Mouse (Mus musculus) 416B (cell line): ENCODE measurements around the gene Slc24a4.

Source experiments
- DNase-seq: peaks from one replicate; pipeline ENCODE4 v3.0.0; 2011; ENCODE audit warnings: low read depth

Slc24a4 gene

GRCm38 (mm10) chr12:102309099-102309799 lies 180.7 kb downstream of the Slc24a4 start:
- no peak for DNase-seq

- DNase-seq, result no peak
Observed at GRCm38 (mm10) chr12:102309800-102310195, 181.3 kb downstream of the Slc24a4 start.

GRCm38 (mm10) chr12:102310261-102310660 lies 181.7 kb downstream of the Slc24a4 start:
- no peak for DNase-seq

GRCm38 (mm10) chr12:102311454-102311853 lies 182.9 kb downstream of the Slc24a4 start:
- peak; percentile 82 for DNase-seq
